Mouse (Mus musculus) adrenal gland, postnatal 14 days (tissue): ENCODE data around the gene Mrps23. TPM values are rescaled to one million over a fixed set of nuclear protein-coding genes. Genes with fewer than 3 reads are reported as not detected.

ENCODE experiments used
- DNase-seq: peaks from one replicate; pipeline ENCODE4 v3.0.0; 2021; ENCODE audit warnings: mixed read lengths
- total RNA-seq: library from RNA; stranded (reverse); gene quantifications from 2 replicates; pipeline ENCODE4 v1.2.3, GENCODE M21; 2021

Gene Mrps23
- total RNA-seq, 1 experiment from 2014 or later, result 173 TPM

- no peak for DNase-seq
Measured at GRCm38 (mm10) chr11:88207697-88208096, 3.5 kb downstream of the Mrps23 start.

GRCm38 (mm10) chr11:88211824-88212582, 7.8 kb downstream of the Mrps23 start:
- DNase-seq, result no peak

GRCm38 (mm10) chr11:88213757-88214156, 9.6 kb downstream of the Mrps23 start:
- DNase-seq, result no peak

- peak; percentile 79 for DNase-seq
Measured at GRCm38 (mm10) chr11:88214881-88215831, 11.0 kb downstream of the Mrps23 start.

GRCm38 (mm10) chr11:88216231-88216685, 12.1 kb downstream of the Mrps23 start:
- peak; percentile 75 for DNase-seq

GRCm38 (mm10) chr11:88218155-88218554, 14.0 kb downstream of the Mrps23 start:
- no peak for DNase-seq

- DNase-seq, result peak; percentile 61
Measured at GRCm38 (mm10) chr11:88218586-88218985, 14.4 kb downstream of the Mrps23 start.

GRCm38 (mm10) chr11:88221929-88222475, 17.8 kb downstream of the Mrps23 start:
- no peak for DNase-seq

GRCm38 (mm10) chr11:88227001-88227957, 23.1 kb downstream of the Mrps23 start:
- DNase-seq, result no peak

- DNase-seq, result no peak
Measured at GRCm38 (mm10) chr11:88231213-88231790, 27.1 kb downstream of the Mrps23 start.

- no peak for DNase-seq
Measured at GRCm38 (mm10) chr11:88233528-88234427, 29.6 kb downstream of the Mrps23 start.

GRCm38 (mm10) chr11:88234789-88235188, 30.6 kb downstream of the Mrps23 start:
- no peak for DNase-seq

- DNase-seq, result peak; percentile 80
Measured at GRCm38 (mm10) chr11:88235221-88236203, 31.3 kb downstream of the Mrps23 start.

GRCm38 (mm10) chr11:88240275-88240674, 36.1 kb downstream of the Mrps23 start:
- DNase-seq, result no peak

GRCm38 (mm10) chr11:88240736-88241353, 36.7 kb downstream of the Mrps23 start:
- no peak for DNase-seq

- no peak for DNase-seq
Measured at GRCm38 (mm10) chr11:88241468-88242301, 37.5 kb downstream of the Mrps23 start.

GRCm38 (mm10) chr11:88245581-88246170, 41.5 kb downstream of the Mrps23 start:
- DNase-seq, result no peak
